Mouse (Mus musculus): ENCODE measurements around the gene Slc7a7. TPM values are rescaled to one million over a fixed set of nuclear protein-coding genes. Genes with fewer than 3 reads are reported as not detected.

Slc7a7 gene
- polyA plus RNA-seq, 1 experiment from 2014 or later, result 8.4 TPM

DNA sequence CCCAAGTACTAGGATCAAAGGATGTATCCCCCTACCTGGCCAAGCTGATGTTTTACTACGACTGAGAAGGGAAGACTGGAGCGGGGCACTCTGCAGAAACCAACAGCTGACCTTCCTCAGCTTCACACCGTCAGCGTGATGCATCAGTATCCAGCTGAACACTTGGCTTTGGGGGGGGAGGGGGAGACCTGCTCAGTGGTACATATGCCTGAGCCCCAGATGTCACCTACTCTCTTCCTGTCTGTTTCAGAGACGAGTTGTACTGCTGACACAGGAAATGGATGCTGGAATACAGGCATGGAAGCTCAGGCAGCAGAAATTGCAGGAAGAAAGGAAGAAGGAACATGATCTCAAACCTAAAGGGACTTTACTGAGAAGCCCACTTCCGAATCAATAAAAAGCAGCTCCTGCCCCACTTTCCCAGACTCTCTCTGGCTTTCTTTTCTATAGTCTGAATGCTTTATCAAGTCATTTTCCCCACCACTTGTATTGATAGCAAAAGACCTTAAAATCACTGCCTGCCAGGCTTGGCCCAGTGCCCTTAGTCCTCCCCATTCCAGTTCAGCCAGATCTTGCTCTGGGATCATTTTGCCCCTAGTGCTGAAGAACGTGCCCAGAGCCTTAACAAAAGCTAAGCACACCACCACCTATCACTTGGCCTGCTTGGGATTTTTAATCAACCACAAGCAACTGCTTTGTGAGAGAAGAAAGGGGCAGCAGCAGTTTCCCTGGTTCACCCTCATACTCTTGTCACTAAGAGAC is 11.9 kb upstream of the Slc7a7 start:
- 51% methylated on average over 7 of the region's 7 CpGs for WGBS
- H3K9me3 ChIP-seq, result no peaks in the 10 kb centered on the region
- no peak for DNase-seq (ENCODE audit: low spot score)
- H3K4me1 ChIP-seq, result peaks cover 50% of the 10 kb centered on the region
- no peaks in the 10 kb centered on the region for H3K27me3 ChIP-seq (ENCODE audit: insufficient read depth, poor library complexity, severe bottlenecking)
- H3K4me3 ChIP-seq, result peak overlapping the region; percentile 90; the same call in 1 of the 2 replicates
- peaks cover 14% of the 10 kb centered on the region; the same call in 1 of the 2 replicates for H3K36me3 ChIP-seq
- peak overlapping the region; percentile 100 for H3K27ac ChIP-seq

DNA sequence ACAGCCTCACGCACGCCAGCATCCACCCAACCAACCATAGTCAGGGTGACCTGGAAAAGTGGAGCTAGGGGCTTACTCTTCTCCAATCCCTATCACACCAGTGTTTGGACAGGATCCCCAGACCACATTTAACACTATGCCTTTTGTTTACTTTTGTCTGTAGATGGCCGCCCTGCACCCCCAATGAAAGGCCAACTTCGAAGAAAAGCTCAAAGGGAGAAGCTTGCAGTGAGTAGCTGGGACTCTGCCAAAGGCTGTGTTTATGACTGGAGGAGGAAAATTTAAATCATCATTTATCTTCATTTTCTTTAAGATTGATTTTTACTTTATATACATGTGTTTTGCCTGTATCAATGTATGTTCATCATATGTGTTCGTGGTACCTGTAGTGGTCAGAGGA is 10.8 kb upstream of the Slc7a7 start:
- H3K36me3 ChIP-seq, result peaks cover 14% of the 10 kb centered on the region; the same call in 1 of the 2 replicates
- DNase-seq (ENCODE audit: low spot score), result no peak
- H3K27ac ChIP-seq, result no peak overlapping the region
- H3K27me3 ChIP-seq (ENCODE audit: insufficient read depth, poor library complexity, severe bottlenecking), result no peaks in the 10 kb centered on the region
- H3K4me3 ChIP-seq, result no peak overlapping the region
- no peaks in the 10 kb centered on the region; the same call in 1 of the 2 replicates for H3K9me3 ChIP-seq
- 95% methylated on average over 5 of the region's 5 CpGs for WGBS
- H3K4me1 ChIP-seq, result peaks cover 39% of the 10 kb centered on the region

DNA sequence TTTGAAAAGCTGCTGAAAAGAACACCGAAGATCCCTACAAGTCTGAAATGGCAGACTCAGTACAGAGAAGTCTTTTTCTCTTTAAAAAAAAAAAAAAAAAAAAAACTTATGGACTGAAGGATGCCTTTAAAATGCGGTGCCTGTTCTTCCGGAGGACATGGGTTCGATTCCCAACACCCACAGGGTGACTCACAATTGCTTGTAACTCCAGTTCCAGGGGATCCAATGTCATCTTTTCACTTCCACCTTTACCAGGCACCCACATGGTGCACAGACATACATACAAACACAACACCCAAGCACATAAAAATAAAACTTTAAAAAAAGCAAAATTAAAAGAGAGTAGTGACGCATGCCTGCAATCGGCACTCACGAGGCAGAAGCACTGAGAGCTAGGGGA is 10.1 kb upstream of the Slc7a7 start:
- no peak for DNase-seq (ENCODE audit: low spot score)
- H3K27ac ChIP-seq, result no peak overlapping the region
- H3K27me3 ChIP-seq (ENCODE audit: insufficient read depth, poor library complexity, severe bottlenecking), result no peaks in the 10 kb centered on the region
- no peaks in the 10 kb centered on the region; the same call in 1 of the 2 replicates for H3K9me3 ChIP-seq
- 93% methylated on average over 7 of the region's 7 CpGs for WGBS
- peaks cover 14% of the 10 kb centered on the region; the same call in 1 of the 2 replicates for H3K36me3 ChIP-seq
- H3K4me1 ChIP-seq, result peaks cover 32% of the 10 kb centered on the region
- peak overlapping the region; percentile 80 for H3K4me3 ChIP-seq

DNA sequence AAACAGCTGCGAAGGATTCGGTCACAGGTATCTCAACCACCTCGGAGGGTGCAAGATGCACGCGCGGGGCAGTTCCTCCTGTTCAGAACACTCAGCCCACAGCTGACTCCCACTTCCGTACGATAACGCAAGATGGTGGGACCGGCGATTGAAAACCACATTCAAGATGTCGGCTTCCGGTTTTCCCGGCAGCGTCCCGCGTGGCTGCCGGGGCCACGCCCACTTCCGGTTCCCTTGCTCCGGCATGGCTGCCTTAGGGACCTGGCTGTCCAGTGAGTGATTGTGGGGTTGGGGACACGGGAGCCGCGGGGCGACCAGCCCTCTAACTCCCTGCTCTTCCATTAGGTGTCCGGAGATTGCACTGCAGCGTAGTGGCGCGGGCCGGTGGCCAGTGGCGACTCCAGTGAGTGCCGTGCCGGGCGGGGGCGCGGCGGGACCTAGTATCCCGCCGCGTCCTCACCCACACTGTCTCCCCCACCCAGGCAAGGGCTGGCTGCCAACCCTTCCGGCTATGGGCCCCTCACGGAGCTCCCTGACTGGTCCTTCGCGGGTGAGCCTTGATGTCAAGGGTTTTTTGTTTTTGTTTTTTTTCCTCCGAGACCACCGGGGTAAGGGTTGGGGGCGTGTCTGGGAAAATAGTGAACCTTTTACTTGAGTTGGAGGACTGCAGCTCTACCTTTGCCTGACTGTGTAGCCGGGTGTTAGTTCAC is 9.3 kb upstream of the Slc7a7 start, which contains the start of gene Mrpl52:
Mrpl52 (plus strand) TSS at position 221 of the 710 bp plus-strand sequence.
- peak within 1 kb of the TSS; percentile 91 for H3K27ac ChIP-seq
- no peaks in the 10 kb centered on the region for H3K27me3 ChIP-seq (ENCODE audit: insufficient read depth, poor library complexity, severe bottlenecking)
- peak within 1 kb of the TSS; percentile 80 for H3K4me3 ChIP-seq
- H3K9me3 ChIP-seq, result no peaks in the 10 kb centered on the region; the same call in 1 of the 2 replicates
- peak; percentile 97 for DNase-seq (ENCODE audit: low spot score)
- H3K4me1 ChIP-seq, result peaks cover 25% of the 10 kb centered on the region
- under 1% methylated on average over 48 of the region's 48 CpGs for WGBS
- peaks cover 14% of the 10 kb centered on the region; the same call in 1 of the 2 replicates for H3K36me3 ChIP-seq

DNA sequence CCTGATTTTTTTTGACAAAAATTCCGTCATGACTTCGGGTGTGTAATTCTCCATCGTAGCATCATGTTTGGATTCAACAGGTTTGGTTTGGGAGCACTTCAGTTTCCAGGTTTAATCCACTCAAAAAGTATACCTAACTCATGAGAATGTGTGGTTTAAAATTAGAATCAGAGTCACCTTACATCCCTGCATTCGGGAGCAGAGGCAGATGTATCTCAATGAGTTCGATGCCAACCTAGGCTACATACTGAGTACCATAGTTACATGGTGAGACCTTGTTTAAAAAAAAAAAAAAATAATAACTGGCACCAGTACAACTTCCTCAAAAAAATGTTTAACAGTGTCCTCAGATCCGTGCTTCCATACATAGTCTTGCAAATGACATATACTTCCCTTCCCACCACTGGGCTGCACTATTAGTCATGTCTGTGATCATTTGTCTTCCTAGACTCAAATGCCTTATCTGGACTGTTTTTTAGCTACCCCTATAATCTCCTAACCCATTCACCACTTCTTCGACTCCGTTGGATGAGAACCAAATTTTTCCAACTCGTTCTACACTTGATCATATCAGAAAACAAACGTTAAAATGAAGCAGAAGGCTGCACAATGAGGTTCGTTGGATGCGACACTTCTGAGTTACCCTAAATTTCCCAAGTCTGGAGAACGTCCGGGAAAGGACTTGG is 8.6 kb upstream of the Slc7a7 start:
- WGBS, result 35% methylated on average over 14 of the region's 14 CpGs
- Histone ChIP-seq H3K4me3 (peak overlapping the region; percentile 80), H3K9me3 (no peaks in the 10 kb centered on the region; the same call in 1 of the 2 replicates), H3K27me3 (ENCODE audit: insufficient read depth, poor library complexity, severe bottlenecking) (no peaks in the 10 kb centered on the region), H3K36me3 (peaks cover 14% of the 10 kb centered on the region; the same call in 1 of the 2 replicates), H3K27ac (peak overlapping the region; percentile 91), H3K4me1 (peaks cover 22% of the 10 kb centered on the region)
- DNase-seq (ENCODE audit: low spot score), result no peak

DNA sequence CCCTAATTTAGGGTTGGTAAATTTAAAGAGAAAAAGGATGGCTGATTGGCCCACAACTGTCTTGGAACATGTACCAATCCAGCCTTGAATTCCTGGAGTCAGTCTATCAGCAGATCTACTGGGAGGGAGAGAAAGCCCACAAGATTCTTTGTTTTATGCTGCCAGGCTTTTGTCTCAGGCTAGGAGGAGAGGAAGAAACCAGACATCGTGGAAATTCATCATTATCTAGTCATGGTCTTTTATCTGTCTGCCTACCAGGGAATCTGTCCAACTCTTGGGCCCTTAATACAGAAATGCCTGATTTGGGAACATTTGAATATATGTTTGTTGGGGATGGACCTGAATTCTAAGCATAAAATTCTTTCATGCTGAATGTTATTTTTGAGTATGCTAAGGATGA is 8.0 kb upstream of the Slc7a7 start:
- no peaks in the 10 kb centered on the region for H3K27me3 ChIP-seq (ENCODE audit: insufficient read depth, poor library complexity, severe bottlenecking)
- H3K4me1 ChIP-seq, result peaks cover 17% of the 10 kb centered on the region
- no peak overlapping the region for H3K27ac ChIP-seq
- no peak for DNase-seq (ENCODE audit: low spot score)
- H3K4me3 ChIP-seq, result no peak overlapping the region
- no peaks in the 10 kb centered on the region; the same call in 1 of the 2 replicates for H3K9me3 ChIP-seq
- H3K36me3 ChIP-seq, result peaks cover 14% of the 10 kb centered on the region; the same call in 1 of the 2 replicates
- 69% methylated on average over 1 of the region's 1 CpGs for WGBS

DNA sequence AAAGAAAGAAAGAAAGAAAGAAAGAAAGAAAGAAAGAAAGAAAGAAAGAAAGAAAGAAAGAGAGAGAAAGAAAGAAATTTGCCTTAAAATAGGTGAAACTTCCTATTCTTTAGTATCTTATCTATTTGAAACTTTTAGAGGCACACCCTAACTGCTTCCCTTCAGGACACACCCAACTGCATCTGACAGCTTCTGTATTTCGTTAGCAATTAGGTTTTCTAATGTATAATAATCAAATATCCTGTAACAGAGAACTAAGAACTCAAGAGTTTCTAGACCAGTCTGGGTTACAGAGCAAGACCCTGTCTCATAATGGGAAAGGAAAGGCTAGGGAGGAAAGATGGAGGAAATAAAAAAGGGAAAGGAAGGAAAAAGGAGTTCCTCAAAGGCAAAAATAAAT is 7.1 kb upstream of the Slc7a7 start:
- Histone ChIP-seq H3K27ac (no peak overlapping the region), H3K36me3 (peaks cover 12% of the 10 kb centered on the region; the same call in 1 of the 2 replicates), H3K9me3 (no peaks in the 10 kb centered on the region; the same call in 1 of the 2 replicates), H3K4me3 (no peak overlapping the region), H3K4me1 (peaks cover 8% of the 10 kb centered on the region), H3K27me3 (ENCODE audit: insufficient read depth, poor library complexity, severe bottlenecking) (no peaks in the 10 kb centered on the region)
- 81% methylated on average over 1 of the region's 1 CpGs for WGBS
- DNase-seq (ENCODE audit: low spot score), result no peak

DNA sequence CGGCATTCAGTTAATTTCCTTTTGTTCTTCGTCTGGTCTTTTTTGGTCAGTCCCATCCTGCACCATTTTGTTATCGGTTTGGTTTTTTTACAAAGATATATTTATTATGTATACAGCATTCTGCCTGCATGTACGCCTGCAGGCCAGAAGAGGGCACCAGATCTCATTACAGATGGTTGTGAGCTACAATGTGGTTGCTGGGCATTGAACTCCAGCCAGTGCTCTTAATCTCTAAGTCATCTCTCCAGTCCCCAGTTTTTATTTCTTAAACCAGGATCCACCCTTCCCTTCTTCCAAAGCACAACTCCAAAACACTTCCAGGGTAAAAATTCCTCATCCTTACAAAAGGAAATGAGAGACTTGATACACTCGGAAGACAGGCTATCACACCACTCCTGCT is 5.8 kb upstream of the Slc7a7 start:
- 60% methylated on average over 5 of the region's 5 CpGs for WGBS
- DNase-seq (ENCODE audit: low spot score), result no peak
- H3K27ac ChIP-seq, result no peak overlapping the region

DNA sequence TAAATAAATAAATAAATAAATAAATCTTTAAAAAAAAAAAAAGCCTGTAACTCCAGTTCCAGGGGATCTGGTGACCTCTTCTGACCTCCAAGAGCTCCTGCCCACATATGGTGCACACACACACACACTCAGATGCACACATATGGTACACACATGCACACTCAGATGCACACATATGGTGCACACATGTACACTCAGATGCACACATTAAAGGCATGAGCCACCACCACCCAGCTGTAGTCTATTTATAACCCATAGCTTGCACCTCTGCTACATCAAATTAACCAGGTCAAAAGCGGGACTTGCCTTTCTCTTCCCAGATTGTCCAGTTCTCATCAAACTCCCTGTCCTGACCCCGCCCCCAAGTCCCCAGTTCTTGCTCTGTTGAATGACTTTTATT is 3.4 kb upstream of the Slc7a7 start:
- H3K9me3 ChIP-seq, result no peaks in the 10 kb centered on the region; the same call in 1 of the 2 replicates
- peaks cover 8% of the 10 kb centered on the region for H3K4me1 ChIP-seq
- DNase-seq (ENCODE audit: low spot score), result no peak
- no peak overlapping the region for H3K27ac ChIP-seq
- H3K36me3 ChIP-seq, result no peaks in the 10 kb centered on the region
- 86% methylated on average over 2 of the region's 2 CpGs for WGBS
- no peak overlapping the region for H3K4me3 ChIP-seq
- peaks cover 5% of the 10 kb centered on the region; the same call in 1 of the 2 replicates for H3K27me3 ChIP-seq (ENCODE audit: insufficient read depth, poor library complexity, severe bottlenecking)

More for the DNA sequence above, 5.8 kb upstream of the Slc7a7 start:
- no peaks in the 10 kb centered on the region; the same call in 1 of the 2 replicates for H3K9me3 ChIP-seq
- H3K4me3 ChIP-seq, result no peak overlapping the region
- no peaks in the 10 kb centered on the region for H3K27me3 ChIP-seq (ENCODE audit: insufficient read depth, poor library complexity, severe bottlenecking)
- H3K4me1 ChIP-seq, result 0 out of 2 replicates have a peak, but pooled peaks cover 3% of the 10 kb centered on the region
- H3K36me3 ChIP-seq, result 0 out of 2 replicates have a peak, but pooled peaks cover under 1% of the 10 kb centered on the region

DNA sequence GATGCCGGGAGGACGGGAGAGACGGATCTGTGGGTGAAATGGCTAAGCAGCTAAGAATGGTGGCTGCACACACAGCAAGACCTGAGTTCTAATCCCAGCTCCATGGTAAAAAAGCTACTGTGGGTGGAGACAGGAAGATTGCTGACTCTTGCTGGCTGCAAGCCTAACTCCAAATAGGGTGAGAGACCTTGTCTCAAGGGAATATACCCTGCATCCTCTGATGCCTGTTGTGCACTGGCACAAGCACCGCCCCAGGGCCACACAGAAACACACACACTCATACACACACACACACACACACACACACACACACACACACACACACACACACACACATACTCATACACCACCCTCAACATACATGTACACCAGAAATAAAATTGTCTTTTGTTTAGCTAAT is 750 bp downstream of the Slc7a7 start:
- Histone ChIP-seq H3K27ac (no peak overlapping the region), H3K9me3 (no peaks in the 10 kb centered on the region), H3K27me3 (ENCODE audit: insufficient read depth, poor library complexity, severe bottlenecking) (peaks cover 5% of the 10 kb centered on the region; the same call in 1 of the 2 replicates), H3K4me1 (peaks cover 33% of the 10 kb centered on the region), H3K4me3 (peak overlapping the region; percentile 52; the same call in 1 of the 2 replicates), H3K36me3 (no peaks in the 10 kb centered on the region)
- DNase-seq (ENCODE audit: low spot score), result no peak
- 53% methylated on average over 3 of the region's 4 CpGs for WGBS

DNA sequence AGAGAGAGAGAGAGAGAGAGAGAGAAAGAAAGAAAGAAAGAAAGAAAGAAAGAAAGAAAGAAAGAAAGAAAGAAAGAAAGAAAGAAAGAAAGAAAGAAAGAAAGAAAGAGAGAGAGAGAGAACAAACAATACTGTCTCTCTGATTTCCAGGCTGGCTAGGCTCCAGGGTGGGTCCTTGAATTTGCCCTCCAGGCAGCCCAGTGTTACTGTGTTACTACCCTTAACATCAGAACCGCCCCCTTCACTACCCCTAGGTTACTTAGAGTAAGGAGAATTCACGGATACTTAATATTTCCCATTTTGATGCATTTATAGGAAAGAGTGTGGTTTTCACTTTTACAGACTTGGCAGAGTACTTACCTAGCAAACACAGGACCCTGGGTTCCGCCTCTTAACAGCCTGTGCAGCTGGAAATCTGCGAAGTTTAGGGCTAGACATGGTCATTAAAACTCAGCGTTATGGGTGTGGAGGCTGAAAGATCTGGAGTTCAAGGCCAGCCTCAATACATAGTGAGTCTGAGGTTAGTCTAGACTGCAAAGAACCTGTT is 1.3 kb downstream of the Slc7a7 start:
- Histone ChIP-seq H3K4me3 (no peak overlapping the region), H3K27ac (no peak overlapping the region), H3K4me1 (peaks cover 33% of the 10 kb centered on the region), H3K9me3 (no peaks in the 10 kb centered on the region), H3K36me3 (no peaks in the 10 kb centered on the region), H3K27me3 (ENCODE audit: insufficient read depth, poor library complexity, severe bottlenecking) (peaks cover 5% of the 10 kb centered on the region; the same call in 1 of the 2 replicates)
- WGBS, result 47% methylated on average over 5 of the region's 5 CpGs
- no peak for DNase-seq (ENCODE audit: low spot score)
